26 mouse cellular contexts compared by ENCODE assay signal in genomic region chr10:9161597-9161996, GRCm38 (mm10).
"Had no signal": no experiment of that assay in that cellular context is flagged by ENCODE, and none has a peak within 500 bp of the region (broad histone marks: within the 10 kb centered on the region; RNA-seq: fewer than 3 reads in every experiment).

No protein-coding gene starts in this region.

- H3K27ac ChIP-seq: gastrocnemius, adult 2 months; heart, adult 2 months; heart, embryonic 13.5 days; heart, embryonic 15.5 days; hindbrain, embryonic 13.5 days; kidney, embryonic 15.5 days; kidney, postnatal 0 days; limb, embryonic 13.5 days; limb, embryonic 15.5 days; liver, embryonic 12.5 days; liver, embryonic 14.5 days had no signal

- DNase-seq: gastrocnemius, adult 2 months; gastrocnemius, postnatal 14 days; gastrocnemius, postnatal 36 days; heart, adult 2 months; heart, postnatal 14 days; heart, postnatal 36 days; kidney, adult 11 months; kidney, adult 2 months; kidney, adult 9 months; kidney, postnatal 14 days; kidney, postnatal 36 days; layer of hippocampus, adult 9-11 months; layer of hippocampus, postnatal 36 days; left cerebral cortex, postnatal 4 days had no signal

- H3K9ac ChIP-seq: heart, embryonic 13.5 days; heart, embryonic 15.5 days; hindbrain, embryonic 13.5 days; kidney, embryonic 15.5 days; limb, embryonic 13.5 days; limb, embryonic 15.5 days; liver, embryonic 12.5 days; liver, embryonic 14.5 days had no signal

- H3K9me3 ChIP-seq: heart, embryonic 13.5 days; heart, embryonic 15.5 days; hindbrain, embryonic 13.5 days; kidney, embryonic 15.5 days; limb, embryonic 13.5 days; limb, embryonic 15.5 days; liver, embryonic 12.5 days had no signal

- H3K4me1 ChIP-seq: heart, embryonic 13.5 days; heart, embryonic 15.5 days; kidney, embryonic 15.5 days; limb, embryonic 13.5 days; limb, embryonic 15.5 days; liver, embryonic 12.5 days had no signal

- H3K4me3 ChIP-seq: gastrocnemius, adult 2 months; heart, adult 2 months; heart, embryonic 13.5 days; heart, embryonic 15.5 days; hindbrain, embryonic 13.5 days; kidney, embryonic 15.5 days; limb, embryonic 13.5 days; limb, embryonic 15.5 days; liver, embryonic 12.5 days had no signal

- H3K4me2 ChIP-seq: heart, embryonic 11.5 days; heart, embryonic 13.5 days; heart, embryonic 15.5 days; hindbrain, embryonic 13.5 days; kidney, embryonic 15.5 days; limb, embryonic 13.5 days; limb, embryonic 15.5 days; liver, embryonic 12.5 days had no signal

- H3K36me3 ChIP-seq: heart, embryonic 13.5 days; heart, embryonic 15.5 days; hindbrain, embryonic 13.5 days; kidney, embryonic 15.5 days; limb, embryonic 13.5 days; limb, embryonic 15.5 days; liver, embryonic 12.5 days had no signal

- H3K27me3 ChIP-seq: heart, embryonic 13.5 days; heart, embryonic 15.5 days; hindbrain, embryonic 13.5 days; kidney, embryonic 15.5 days; limb, embryonic 13.5 days; limb, embryonic 15.5 days; liver, embryonic 12.5 days had no signal

- ATAC-seq: hindbrain, embryonic 16.5 days; intestine, embryonic 16.5 days; liver, embryonic 12.5 days had no signal
